Mouse (Mus musculus) adrenal gland, postnatal 14 days (tissue): ENCODE measurements around the gene Uevld. TPM values are rescaled to one million over a fixed set of nuclear protein-coding genes. Genes with fewer than 3 reads are reported as not detected.
A peak's percentile ranks its signal among the peaks of the same experiment; 100 is the strongest.
"Not testable (repeated sequence)": the region's sequence is repeated elsewhere in the genome, so short reads cannot be mapped to it uniquely, and the experiment has no call there.

Experiments used
- DNase-seq: peaks from one replicate; pipeline ENCODE4 v3.0.0; 2021; ENCODE audit warnings: mixed read lengths
- total RNA-seq: library from RNA; stranded (reverse); gene quantifications from 2 replicates; pipeline ENCODE4 v1.2.3, GENCODE M21; 2021

Gene Uevld
- total RNA-seq, 1 experiment from 2014 or later = 16.7 TPM

DNA sequence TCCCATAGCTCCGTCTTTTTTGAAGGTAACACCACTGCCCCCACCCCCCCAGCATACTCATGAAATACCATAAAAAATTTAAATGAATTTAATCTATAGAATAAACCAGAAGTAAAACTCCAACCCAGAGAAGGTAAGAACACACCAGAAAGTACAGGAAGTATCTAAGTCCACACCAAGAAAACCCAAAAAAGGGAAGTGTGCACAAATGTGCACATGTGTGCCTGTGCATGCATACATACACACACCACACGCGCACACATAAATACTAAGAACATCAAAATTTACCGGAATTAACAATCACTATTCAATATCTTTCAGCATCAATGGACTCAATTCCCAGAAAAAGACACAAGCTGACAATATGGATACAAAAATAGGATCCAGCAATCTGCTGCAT is 11.6 kb upstream of the Uevld start:
- DNase-seq = no peak

GRCm38 (mm10) chr7:46964070-46964469 is 5.7 kb upstream of the Uevld start:
- DNase-seq = no peak

DNA sequence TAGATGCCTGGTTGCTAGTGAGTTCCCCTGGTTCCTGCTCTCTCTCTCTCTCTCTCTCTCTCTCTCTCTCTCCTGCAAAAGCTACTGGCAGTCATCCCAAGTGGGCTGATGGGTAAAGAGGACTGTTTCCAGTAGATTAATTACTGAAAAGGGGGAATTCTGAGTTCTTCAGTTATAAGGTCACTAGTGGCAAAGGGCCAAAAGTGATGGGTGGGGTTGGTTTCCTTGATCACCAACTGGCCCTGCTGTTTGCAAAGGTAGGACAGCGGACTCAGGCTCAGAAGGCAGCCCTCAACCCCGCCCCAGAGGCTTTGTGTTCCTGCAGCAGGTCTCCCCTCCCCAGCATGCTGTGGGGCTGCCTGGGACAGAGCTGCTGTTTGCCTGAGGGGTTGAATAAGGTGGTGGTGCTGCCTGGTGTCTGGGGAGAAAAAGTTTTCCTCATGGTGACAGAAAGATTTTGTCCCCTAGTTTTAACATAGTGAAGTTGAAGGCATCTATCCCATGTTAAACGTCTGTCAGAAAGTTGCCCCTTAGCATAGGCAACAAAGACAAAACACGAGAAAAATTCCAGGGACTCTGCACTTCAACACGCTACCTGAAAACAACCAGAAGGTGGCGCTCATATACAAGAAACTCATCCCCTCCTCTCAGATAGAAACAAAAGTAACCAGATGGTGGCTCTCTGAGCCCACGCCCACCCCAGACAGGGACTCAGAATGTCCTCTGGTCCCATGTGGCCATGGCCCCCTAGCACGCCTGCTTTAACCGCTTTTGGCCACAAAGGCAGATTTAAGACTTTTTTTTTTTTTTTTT is 4.7 kb upstream of the Uevld start:
- peak; percentile 77 for DNase-seq

DNA sequence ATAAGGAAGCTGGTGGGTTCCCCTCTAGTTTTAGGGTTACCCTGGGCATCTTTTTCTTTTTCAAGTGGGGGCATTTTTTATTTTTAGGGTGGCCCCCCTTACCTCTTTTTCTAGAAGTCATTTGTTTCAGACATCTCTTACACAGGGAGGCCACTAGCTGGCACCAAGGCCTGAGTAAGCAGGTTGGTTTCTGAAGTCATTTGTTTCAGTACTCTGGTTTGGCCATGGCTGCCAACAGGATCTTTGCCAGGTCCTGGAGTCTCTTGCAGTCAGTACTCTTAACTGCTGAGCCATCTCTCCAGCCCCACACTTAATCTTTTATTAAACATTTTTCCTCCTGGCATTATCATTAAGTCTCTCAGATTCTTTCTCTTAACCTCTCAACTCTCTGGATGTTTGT is 3.8 kb upstream of the Uevld start:
- DNase-seq = no peak

GRCm38 (mm10) chr7:46960991-46961390 is 2.7 kb upstream of the Uevld start:
- no peak for DNase-seq

DNA sequence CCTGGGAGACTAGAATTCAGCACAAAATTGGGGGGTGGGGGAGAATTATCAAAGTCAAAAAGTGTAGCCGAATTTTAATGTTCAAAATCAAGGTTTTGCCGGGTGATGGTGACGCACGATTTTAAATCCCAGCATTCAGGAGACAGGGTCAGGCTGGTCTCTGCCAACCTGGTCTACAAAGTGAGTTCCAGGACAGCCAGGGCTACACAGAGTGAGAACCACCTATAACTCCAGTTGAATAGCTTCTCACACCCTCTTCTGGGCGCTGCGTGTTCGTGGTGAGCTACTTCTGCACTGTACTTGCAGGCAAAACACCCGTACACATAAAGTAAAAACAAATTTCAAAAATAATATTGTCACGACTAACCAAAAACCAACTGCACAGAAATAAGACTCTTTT is 526 bp upstream of the Uevld start:
- no peak for DNase-seq

DNA sequence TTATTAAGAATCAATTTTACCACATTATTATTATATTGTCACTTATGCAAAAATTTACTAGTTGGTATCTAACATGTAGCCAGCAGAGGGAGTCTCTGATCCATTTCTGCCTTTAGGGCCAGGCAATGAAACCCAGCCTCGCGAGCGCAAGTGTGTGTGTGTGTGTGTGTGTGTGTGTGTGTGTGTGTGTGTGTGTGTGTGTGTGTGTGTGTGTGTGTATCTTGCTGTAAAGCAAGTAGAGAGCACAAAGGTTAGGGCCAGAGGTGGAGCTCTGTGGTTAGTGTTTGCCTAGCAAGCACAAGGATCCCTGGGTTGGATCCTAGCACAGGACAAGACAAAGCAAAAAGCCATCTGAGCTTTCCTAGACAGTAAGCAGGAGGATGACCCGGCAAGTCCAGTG is 22.5 kb downstream of the Uevld start:
- DNase-seq = peak; percentile 64

DNA sequence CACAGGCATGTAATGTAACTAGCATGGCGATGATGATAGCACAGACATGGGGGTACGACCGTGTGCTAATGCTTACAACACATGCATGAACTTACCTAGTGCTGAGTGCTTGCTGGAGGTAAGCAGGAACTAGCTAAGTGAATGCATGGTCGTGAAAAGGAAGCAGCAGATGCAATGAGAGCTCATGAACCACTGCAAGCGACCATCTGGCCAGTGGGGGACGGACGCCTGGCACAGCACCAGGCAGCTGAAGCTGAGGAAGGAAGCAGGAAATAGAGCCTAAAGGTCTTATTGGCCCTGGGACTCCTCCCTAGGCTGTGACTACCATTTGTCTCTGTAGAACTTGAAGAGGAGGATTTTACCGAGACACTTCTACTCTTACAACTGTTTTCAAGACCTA is 23.5 kb downstream of the Uevld start:
- no peak for DNase-seq

DNA sequence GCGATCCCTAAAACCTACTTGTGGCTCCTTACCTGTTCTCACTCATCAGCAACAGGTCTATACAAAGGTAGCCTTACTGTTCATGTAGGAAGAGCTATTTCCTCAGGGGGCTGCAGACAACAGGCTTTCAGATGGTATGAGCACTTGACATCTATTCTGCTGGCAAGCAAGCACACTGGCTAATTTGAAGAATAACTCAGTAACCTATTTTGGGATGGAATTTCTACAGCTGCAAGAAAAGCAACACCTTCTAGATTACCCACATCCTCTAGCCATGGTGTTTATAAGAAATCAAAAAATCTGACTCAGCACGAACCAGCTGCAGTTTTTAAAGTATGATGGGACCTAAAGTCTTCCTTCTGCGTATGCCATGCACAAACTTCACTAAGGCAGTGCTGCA is 27.0 kb downstream of the Uevld start:
- DNase-seq = no peak

DNA sequence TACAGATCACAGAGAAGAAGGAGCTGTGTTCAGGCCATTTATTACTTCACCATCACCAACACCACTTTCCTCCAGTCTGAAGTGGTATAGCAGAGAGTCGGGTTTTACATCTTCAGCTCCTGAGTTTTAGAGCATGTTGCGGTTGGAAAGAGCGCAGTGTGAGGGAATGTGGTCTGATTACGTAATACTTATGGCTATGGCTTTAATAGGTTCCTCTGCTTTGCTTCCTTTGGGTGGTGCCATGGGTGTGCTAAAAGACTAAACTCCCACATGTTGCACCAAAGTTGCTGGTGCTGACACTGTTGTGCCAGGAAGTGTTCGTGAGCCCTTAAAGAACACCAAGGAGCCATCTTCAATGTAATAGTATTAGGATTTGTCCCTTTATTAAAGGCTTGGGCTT is 30.0 kb downstream of the Uevld start:
- DNase-seq = no peak

DNA sequence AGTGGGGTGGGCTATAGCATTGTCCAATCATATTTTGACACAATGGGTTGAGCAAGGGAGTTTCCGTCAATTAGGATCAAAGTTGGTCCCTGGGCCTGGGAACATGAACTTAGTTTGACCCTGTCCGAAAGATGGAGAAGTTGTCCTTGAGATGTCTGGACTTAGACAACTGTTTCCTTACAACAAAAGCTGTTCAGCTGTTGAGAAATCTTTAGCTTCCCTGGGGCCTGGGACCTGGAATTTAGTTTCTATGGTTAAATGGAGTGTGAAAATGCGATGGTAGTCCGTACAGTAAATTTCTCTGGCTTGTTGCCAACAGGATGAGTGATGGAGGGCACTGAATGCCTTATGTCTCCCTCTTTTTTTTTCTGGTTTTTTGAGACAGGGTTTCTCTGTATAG is 36.3 kb downstream of the Uevld start:
- DNase-seq = peak; percentile 22

- peak; percentile 97 for DNase-seq
These were observed 38.7 kb downstream of the Uevld start, which contains the start of gene Tsg101 for GRCm38 (mm10) chr7:46919551-46920176. Gene Tsg101, minus strand, starts transcription at chr7:46919969.

- DNase-seq = no peak
These were observed 39.5 kb downstream of the Uevld start for GRCm38 (mm10) chr7:46918678-46919371.

GRCm38 (mm10) chr7:46916376-46916775 is 42.0 kb downstream of the Uevld start:
- DNase-seq = peak; percentile 8

GRCm38 (mm10) chr7:46911250-46911649 is 47.1 kb downstream of the Uevld start:
- DNase-seq = no peak

DNA sequence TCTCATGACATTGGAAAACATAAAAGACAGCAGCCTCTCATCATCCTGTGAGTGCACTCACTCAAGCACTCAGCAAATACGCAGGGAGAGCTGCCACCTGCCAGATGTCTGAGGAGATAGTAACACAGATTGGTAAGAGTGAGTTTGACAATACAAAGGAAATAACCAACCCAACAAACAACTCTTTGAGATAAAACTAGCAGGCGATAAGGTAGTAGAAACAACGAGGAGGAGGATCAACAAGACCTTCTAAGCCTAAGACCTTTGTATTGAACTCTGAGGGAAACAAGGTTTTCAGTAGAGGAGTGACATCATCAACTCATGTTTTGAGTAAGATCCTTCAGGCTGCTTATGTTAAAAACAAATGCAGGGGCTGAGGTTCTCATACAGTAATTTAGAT is 59.0 kb downstream of the Uevld start:
- DNase-seq = no peak

DNA sequence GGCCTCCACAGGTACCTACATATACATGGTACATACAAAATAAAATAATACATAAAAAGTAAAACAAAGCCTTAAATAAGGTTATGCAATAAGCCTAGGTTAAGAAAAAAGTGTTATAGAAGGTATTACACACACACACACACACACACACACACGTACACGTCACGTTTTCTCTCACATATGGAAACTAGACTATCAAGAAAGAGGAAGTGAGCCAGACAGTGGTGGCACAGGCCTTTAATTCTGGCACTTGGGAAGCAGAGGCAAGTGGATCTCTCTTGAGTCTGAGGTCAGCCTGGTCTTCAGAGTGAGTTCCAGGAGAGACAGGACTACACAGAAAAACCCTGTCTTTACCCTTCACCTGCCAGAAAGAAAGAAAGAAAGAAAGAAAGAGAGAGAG is 62.8 kb downstream of the Uevld start:
- DNase-seq = no peak

- DNase-seq = no peak
These were observed 75.0 kb downstream of the Uevld start for GRCm38 (mm10) chr7:46883304-46883703.

- DNase-seq = not testable (repeated sequence)
These were observed 76.4 kb downstream of the Uevld start for GRCm38 (mm10) chr7:46881941-46882340.

GRCm38 (mm10) chr7:46880992-46881391 is 77.3 kb downstream of the Uevld start:
- no peak for DNase-seq

DNA sequence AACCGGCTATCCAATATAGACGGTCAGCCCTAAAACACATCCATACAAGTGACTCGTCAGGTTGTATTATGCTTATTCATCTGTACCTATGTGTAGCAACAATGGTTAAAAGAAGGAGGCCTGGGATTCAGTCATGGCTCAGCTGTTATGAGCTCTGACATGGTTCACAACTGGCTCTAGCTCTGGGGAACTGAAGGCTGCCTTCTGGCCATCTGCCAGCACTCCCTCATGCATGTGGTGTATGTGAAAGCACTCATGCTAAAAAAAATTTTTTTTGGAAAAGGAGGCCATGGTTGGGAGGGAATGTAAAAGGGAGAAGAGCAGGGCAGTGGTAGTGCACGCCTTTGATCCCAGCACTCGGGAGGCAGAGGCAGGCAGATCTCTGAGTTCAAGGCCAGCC is 78.5 kb downstream of the Uevld start:
- no peak for DNase-seq

DNA sequence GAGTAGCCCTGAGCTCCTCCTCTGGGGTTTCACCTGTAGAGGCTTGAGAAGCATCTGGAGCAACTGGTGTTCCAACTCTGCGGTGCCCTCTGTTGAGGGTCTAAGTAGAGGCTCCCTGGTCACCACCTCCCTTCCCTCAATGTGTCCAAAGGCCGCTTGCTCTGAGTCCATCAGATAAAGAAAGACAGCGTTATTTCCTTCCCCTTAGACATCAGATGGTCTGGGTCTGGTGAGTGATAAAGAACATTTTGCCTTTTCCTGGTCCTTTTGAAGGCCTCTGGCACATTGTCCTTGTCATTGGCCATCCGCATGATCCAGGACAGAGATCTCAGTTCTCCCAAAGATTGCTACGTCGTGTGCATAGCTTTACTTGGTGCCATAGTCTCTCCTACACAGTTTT is 81.1 kb downstream of the Uevld start:
- no peak for DNase-seq

- no peak for DNase-seq
These were observed 81.5 kb downstream of the Uevld start for GRCm38 (mm10) chr7:46876841-46877240.
